Mouse (Mus musculus): Measurements from ENCODE around the gene Cxcl12.

The Cxcl12 gene

GRCm38 (mm10) chr6:117168321-117169011 is at the start of gene Cxcl12:
Gene Cxcl12 (plus strand): TSS chr6:117168535.
- peak; percentile 20 for DNase-seq (ENCODE audit: low spot score)

- no peak for DNase-seq (ENCODE audit: low spot score)
Measured at GRCm38 (mm10) chr6:117122074-117122473, 46.3 kb upstream of the Cxcl12 start.

- no peak for DNase-seq (ENCODE audit: low spot score)
Measured at GRCm38 (mm10) chr6:117126356-117126755, 42.0 kb upstream of the Cxcl12 start.

GRCm38 (mm10) chr6:117129443-117129842 is 38.9 kb upstream of the Cxcl12 start:
- DNase-seq (ENCODE audit: low spot score): no peak

GRCm38 (mm10) chr6:117130680-117131111 is 37.6 kb upstream of the Cxcl12 start:
- no peak for DNase-seq (ENCODE audit: low spot score)

GRCm38 (mm10) chr6:117134526-117134925 is 33.8 kb upstream of the Cxcl12 start:
- no peak for DNase-seq (ENCODE audit: low spot score)

GRCm38 (mm10) chr6:117137735-117138134 is 30.6 kb upstream of the Cxcl12 start:
- DNase-seq (ENCODE audit: low spot score): no peak

- DNase-seq (ENCODE audit: low spot score): no peak
Measured at GRCm38 (mm10) chr6:117140907-117141306, 27.4 kb upstream of the Cxcl12 start.

GRCm38 (mm10) chr6:117146951-117147350 is 21.4 kb upstream of the Cxcl12 start:
- no peak for DNase-seq (ENCODE audit: low spot score)

GRCm38 (mm10) chr6:117151484-117152149 is 16.7 kb upstream of the Cxcl12 start:
- DNase-seq (ENCODE audit: low spot score): no peak

GRCm38 (mm10) chr6:117153046-117153445 is 15.3 kb upstream of the Cxcl12 start:
- no peak for DNase-seq (ENCODE audit: low spot score)

GRCm38 (mm10) chr6:117156846-117157245 is 11.5 kb upstream of the Cxcl12 start:
- no peak for DNase-seq (ENCODE audit: low spot score)

- DNase-seq (ENCODE audit: low spot score): no peak
Measured at GRCm38 (mm10) chr6:117159710-117160690, 8.3 kb upstream of the Cxcl12 start.

- DNase-seq (ENCODE audit: low spot score): no peak
Measured at GRCm38 (mm10) chr6:117163486-117163885, 4.8 kb upstream of the Cxcl12 start.

- peak; percentile 91 for DNase-seq (ENCODE audit: low spot score)
Measured at GRCm38 (mm10) chr6:117166581-117167425, 1.5 kb upstream of the Cxcl12 start.

GRCm38 (mm10) chr6:117167426-117167730 is 957 bp upstream of the Cxcl12 start:
- DNase-seq (ENCODE audit: low spot score): no peak

GRCm38 (mm10) chr6:117169051-117169909 is 945 bp downstream of the Cxcl12 start:
- DNase-seq (ENCODE audit: low spot score): no peak

- DNase-seq (ENCODE audit: low spot score): no peak
Measured at GRCm38 (mm10) chr6:117169910-117170747, 1.8 kb downstream of the Cxcl12 start.

- DNase-seq (ENCODE audit: low spot score): no peak
Measured at GRCm38 (mm10) chr6:117172358-117172757, 4.0 kb downstream of the Cxcl12 start.

- peak; percentile 82 for DNase-seq (ENCODE audit: low spot score)
Measured at GRCm38 (mm10) chr6:117173876-117174275, 5.5 kb downstream of the Cxcl12 start.

Data from layer of hippocampus, adult 11-12 months (tissue).